Mouse (Mus musculus) forebrain, embryonic 16.5 days (tissue): ENCODE measurements around the gene Mymx. TPM values are rescaled to one million over a fixed set of nuclear protein-coding genes. Genes with fewer than 3 reads are reported as not detected.

Experiments used
- ATAC-seq: fragments of 200-750 bp; cut with Nextera tagmentation; 2 replicates; pipeline ENCODE4 v1.8.0; 2017; ENCODE audit warnings: mild to moderate bottlenecking, moderate library complexity
- H3K27ac ChIP-seq: fragments of 300-500 bp; sonication (generic); 2 replicates; pipeline ENCODE4 v1.5.1; 2014; ENCODE audit warnings: low read length, control low read depth
- H3K27me3 ChIP-seq: fragments of 300-500 bp; sonication (generic); replicated peaks from 2 replicates; pipeline ENCODE4 v1.6.1; 2014; ENCODE audit warnings: low read length; ENCODE audit not compliant: control insufficient read depth, insufficient read depth
- H3K36me3 ChIP-seq: fragments of 300-500 bp; sonication (generic); 2 replicates; pipeline ENCODE4 v1.6.1; 2014; ENCODE audit not compliant: control insufficient read depth, insufficient read depth
- H3K4me1 ChIP-seq: fragments of 300-500 bp; sonication (generic); replicated peaks from 2 replicates; pipeline ENCODE4 v1.6.1; 2014; ENCODE audit warnings: low read length; ENCODE audit not compliant: control insufficient read depth, insufficient read depth
- H3K4me2 ChIP-seq: fragments of 300-500 bp; sonication (generic); 2 replicates; pipeline ENCODE4 v1.6.1; 2014; ENCODE audit warnings: mild to moderate bottlenecking, low read length, control low read depth
- H3K4me3 ChIP-seq: fragments of 300-500 bp; sonication (generic); replicated peaks from 2 replicates; pipeline ENCODE4 v1.5.1; 2014; ENCODE audit warnings: mild to moderate bottlenecking, low read length, control low read depth
- H3K9ac ChIP-seq: fragments of 300-500 bp; sonication (generic); replicated peaks from 2 replicates; pipeline ENCODE4 v1.6.1; 2014; ENCODE audit warnings: low read depth, low read length, control low read depth
- H3K9me3 ChIP-seq: fragments of 300-500 bp; sonication (generic); 2 replicates; pipeline ENCODE4 v1.6.1; 2016; ENCODE audit warnings: low read length; ENCODE audit not compliant: control insufficient read depth
- WGBS: fragments of 180-500 bp; shearing (Covaris S2); extraction: QIAGEN DNeasy Blood & Tissue Kit; methylation state at CpG from one replicate; pipeline ENCODE4 v1.1.7; 2014; 5-methylcytosine and 5-hydroxymethylcytosine counted together
- polyA plus RNA-seq: library from polyadenylated mRNA; unstranded; fragments of >200 nt; fragmentation: Nextera tagmentation; extraction: Ambion mirVana; gene quantifications from 2 replicates; pipeline ENCODE4 v1.2.1, GENCODE M21; 2015

Gene Mymx
- polyA plus RNA-seq, 1 experiment from 2014 or later, result not detected

GRCm38 (mm10) chr17:45599446-45600242 lies 2.3 kb downstream of the Mymx start, which contains the start of gene Slc29a1:
TSS of gene Slc29a1 (minus strand) at chr17:45599606.
- ATAC-seq, result no peak
- peak within 1 kb of the TSS; percentile 42; the same call in 1 of the 2 replicates for H3K9ac ChIP-seq
- H3K4me2 ChIP-seq, result peak within 1 kb of the TSS; percentile 45
- peaks cover 16% of the 10 kb centered on the region for H3K27me3 ChIP-seq
- 0 out of 2 replicates have a peak within 1 kb of the TSS, but pooled peaks have one; percentile 19 for H3K4me3 ChIP-seq
- H3K36me3 ChIP-seq, result no peaks in the 10 kb centered on the region
- H3K9me3 ChIP-seq, result no peaks in the 10 kb centered on the region
- H3K4me1 ChIP-seq, result peaks cover 31% of the 10 kb centered on the region
- H3K27ac ChIP-seq, result no peak within 1 kb of the TSS
- 15% methylated on average over 32 of the region's 32 CpGs for WGBS

GRCm38 (mm10) chr17:45598891-45599290 lies 3.0 kb downstream of the Mymx start:
- H3K36me3 ChIP-seq, result no peaks in the 10 kb centered on the region
- ATAC-seq, result no peak
- WGBS, result 40% methylated on average over 3 of the region's 3 CpGs
- no peak overlapping the region; the same call in 1 of the 2 replicates for H3K9ac ChIP-seq
- H3K4me2 ChIP-seq, result peak overlapping the region; percentile 45; the same call in 1 of the 2 replicates
- H3K4me3 ChIP-seq, result no peak overlapping the region
- no peaks in the 10 kb centered on the region for H3K9me3 ChIP-seq
- no peak overlapping the region for H3K27ac ChIP-seq
- H3K4me1 ChIP-seq, result peaks cover 37% of the 10 kb centered on the region
- H3K27me3 ChIP-seq, result peaks cover 16% of the 10 kb centered on the region

- Histone ChIP-seq H3K27me3 (peaks cover 16% of the 10 kb centered on the region), H3K4me2 (no peak overlapping the region), H3K4me1 (peaks cover 40% of the 10 kb centered on the region), H3K4me3 (no peak overlapping the region), H3K9me3 (no peaks in the 10 kb centered on the region), H3K36me3 (no peaks in the 10 kb centered on the region), H3K27ac (no peak overlapping the region), H3K9ac (no peak overlapping the region)
- no peak for ATAC-seq
- WGBS, result 91% methylated on average over 2 of the region's 2 CpGs
These were observed 3.5 kb downstream of the Mymx start for GRCm38 (mm10) chr17:45598376-45598775.

GRCm38 (mm10) chr17:45597787-45598186 lies 4.1 kb downstream of the Mymx start:
- H3K27me3 ChIP-seq, result peaks cover 16% of the 10 kb centered on the region
- no peak overlapping the region for H3K27ac ChIP-seq

GRCm38 (mm10) chr17:45596631-45597396 lies 5.1 kb downstream of the Mymx start:
- ATAC-seq, result peak; percentile 41
- no peaks in the 10 kb centered on the region for H3K36me3 ChIP-seq
- 24% methylated on average over 11 of the region's 11 CpGs for WGBS
- no peak overlapping the region for H3K4me3 ChIP-seq
- peak overlapping the region; percentile 71 for H3K27ac ChIP-seq
- H3K27me3 ChIP-seq, result peaks cover 12% of the 10 kb centered on the region
- H3K9me3 ChIP-seq, result no peaks in the 10 kb centered on the region
- no peak overlapping the region for H3K9ac ChIP-seq
- H3K4me2 ChIP-seq, result no peak overlapping the region
- peaks cover 55% of the 10 kb centered on the region for H3K4me1 ChIP-seq

More at GRCm38 (mm10) chr17:45597787-45598186, 4.1 kb downstream of the Mymx start:
- no peak overlapping the region for H3K4me3 ChIP-seq
- peak; percentile 27; the same call in 1 of the 2 replicates for ATAC-seq
- H3K9ac ChIP-seq, result no peak overlapping the region
- H3K4me2 ChIP-seq, result no peak overlapping the region
- no peaks in the 10 kb centered on the region for H3K36me3 ChIP-seq
- H3K4me1 ChIP-seq, result peaks cover 45% of the 10 kb centered on the region
- WGBS, result 48% methylated on average over 3 of the region's 3 CpGs
- H3K9me3 ChIP-seq, result no peaks in the 10 kb centered on the region

GRCm38 (mm10) chr17:45595736-45596390 lies 6.0 kb downstream of the Mymx start:
- peaks cover 56% of the 10 kb centered on the region for H3K4me1 ChIP-seq
- peak; percentile 16; the same call in 1 of the 2 replicates for ATAC-seq
- no peaks in the 10 kb centered on the region for H3K9me3 ChIP-seq
- no peaks in the 10 kb centered on the region for H3K36me3 ChIP-seq
- 4% methylated on average over 23 of the region's 23 CpGs for WGBS
- H3K27me3 ChIP-seq, result peaks cover 7% of the 10 kb centered on the region; the same call in 1 of the 2 replicates
- peak overlapping the region; percentile 63 for H3K4me3 ChIP-seq
- peak overlapping the region; percentile 79 for H3K9ac ChIP-seq
- peak overlapping the region; percentile 95 for H3K4me2 ChIP-seq
- peak overlapping the region; percentile 21; the same call in 1 of the 2 replicates for H3K27ac ChIP-seq

GRCm38 (mm10) chr17:45594881-45595735 lies 6.8 kb downstream of the Mymx start:
- Histone ChIP-seq H3K27ac (no peak overlapping the region), H3K9ac (peak overlapping the region; percentile 79), H3K4me1 (peaks cover 56% of the 10 kb centered on the region), H3K36me3 (no peaks in the 10 kb centered on the region), H3K27me3 (peaks cover 1% of the 10 kb centered on the region; the same call in 1 of the 2 replicates), H3K4me2 (peak overlapping the region; percentile 95), H3K9me3 (no peaks in the 10 kb centered on the region), H3K4me3 (peak overlapping the region; percentile 63)
- ATAC-seq, result peak; percentile 81
- under 1% methylated on average over 55 of the region's 58 CpGs for WGBS

GRCm38 (mm10) chr17:45594195-45594594 lies 7.7 kb downstream of the Mymx start:
- Histone ChIP-seq H3K36me3 (no peaks in the 10 kb centered on the region), H3K27ac (no peak overlapping the region), H3K4me1 (peaks cover 52% of the 10 kb centered on the region), H3K4me2 (peak overlapping the region; percentile 95), H3K27me3 (no peaks in the 10 kb centered on the region), H3K4me3 (peak overlapping the region; percentile 63), H3K9ac (0 out of 2 replicates have a peak overlapping the region, but pooled peaks have one; percentile 79), H3K9me3 (no peaks in the 10 kb centered on the region)
- WGBS, result 53% methylated on average over 8 of the region's 8 CpGs
- ATAC-seq, result no peak
